Mouse (Mus musculus) fibroblast of lung, adult 2 months (primary cell): ENCODE data around the gene Nova2.

Source experiments
- DNase-seq: peaks from one replicate; pipeline ENCODE4 v3.0.0-alpha.2; 2011; ENCODE audit warnings: low read depth

Nova2 gene

DNA sequence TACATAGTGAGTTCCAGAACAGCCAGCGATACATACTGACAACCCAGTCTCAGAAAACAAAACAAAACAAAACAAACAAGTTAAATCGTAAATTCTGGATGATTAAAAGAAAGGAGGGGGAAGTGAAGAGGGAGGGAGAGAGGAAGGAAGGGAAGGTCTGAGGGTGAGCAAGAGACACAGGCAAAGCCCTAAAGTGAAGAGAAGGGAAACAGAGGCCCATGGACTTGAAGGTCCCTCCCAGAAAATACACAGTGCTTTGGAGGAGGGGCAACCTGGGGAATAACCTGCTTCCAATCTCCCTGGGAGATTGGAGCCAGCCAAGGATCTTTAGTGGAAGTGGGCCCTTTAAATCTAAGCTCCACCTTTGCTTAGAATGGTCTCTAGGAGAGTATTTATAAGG lies 61.4 kb downstream of the Nova2 start, which contains the start of gene Nanos2:
Gene Nanos2 (plus strand): TSS at position 301 of the 400 bp plus-strand sequence.
- no peak for DNase-seq

DNA sequence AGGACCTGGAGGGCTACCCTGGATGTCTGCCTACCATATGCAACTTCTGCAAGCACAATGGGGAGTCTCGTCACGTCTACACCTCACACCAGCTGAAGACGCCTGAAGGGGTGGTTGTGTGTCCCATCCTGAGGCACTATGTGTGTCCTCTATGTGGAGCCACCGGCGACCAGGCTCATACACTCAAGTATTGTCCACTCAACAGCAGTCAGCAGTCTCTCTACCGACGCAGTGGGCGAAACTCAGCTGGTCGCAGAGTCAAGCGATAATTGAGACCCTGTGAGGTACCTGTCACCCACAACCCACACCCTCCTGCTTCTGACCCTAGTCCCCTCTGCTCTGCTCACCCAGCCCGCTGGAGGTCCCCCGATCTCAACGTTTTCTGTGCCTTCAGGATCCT lies 62.1 kb downstream of the Nova2 start:
- no peak for DNase-seq

DNA sequence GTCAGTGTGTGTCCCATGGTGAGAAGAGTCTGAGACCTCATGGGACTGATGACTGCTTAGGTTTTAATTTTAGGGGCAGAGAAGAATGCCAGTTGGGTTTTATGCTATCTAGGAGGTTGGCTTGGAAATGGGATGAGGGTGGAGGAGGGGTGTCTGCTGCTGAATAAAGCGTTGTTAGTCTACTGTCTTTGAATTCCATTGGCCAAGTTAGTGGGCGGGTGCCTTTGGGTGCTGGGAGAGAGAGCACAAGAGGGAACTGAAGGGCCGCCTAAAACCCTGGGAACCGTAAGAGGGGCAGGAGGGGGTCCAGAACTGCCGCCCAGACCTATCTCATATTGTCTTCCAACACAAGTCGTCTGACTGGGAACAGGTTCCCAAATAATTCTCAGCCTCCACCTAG lies 63.1 kb downstream of the Nova2 start:
- DNase-seq = no peak

DNA sequence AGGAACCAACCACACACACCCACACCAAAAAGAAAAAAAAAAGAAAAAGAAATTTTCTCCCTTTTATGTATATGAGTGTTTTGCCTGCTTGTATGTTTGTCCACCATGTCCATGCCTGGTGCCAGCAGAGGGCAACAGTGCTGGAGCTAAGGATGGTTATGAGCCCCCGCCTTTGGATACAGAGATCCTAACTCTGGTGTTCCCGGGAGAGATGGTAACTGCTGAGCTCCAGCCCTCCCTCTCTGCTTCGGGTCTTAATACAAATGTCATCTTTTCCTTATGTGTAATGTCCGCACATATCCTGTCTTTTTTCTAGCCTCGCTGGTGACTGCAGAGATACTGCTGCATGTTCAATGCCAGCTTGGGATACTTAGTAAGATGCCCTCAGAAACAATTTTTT lies 64.3 kb downstream of the Nova2 start:
- DNase-seq = no peak

DNA sequence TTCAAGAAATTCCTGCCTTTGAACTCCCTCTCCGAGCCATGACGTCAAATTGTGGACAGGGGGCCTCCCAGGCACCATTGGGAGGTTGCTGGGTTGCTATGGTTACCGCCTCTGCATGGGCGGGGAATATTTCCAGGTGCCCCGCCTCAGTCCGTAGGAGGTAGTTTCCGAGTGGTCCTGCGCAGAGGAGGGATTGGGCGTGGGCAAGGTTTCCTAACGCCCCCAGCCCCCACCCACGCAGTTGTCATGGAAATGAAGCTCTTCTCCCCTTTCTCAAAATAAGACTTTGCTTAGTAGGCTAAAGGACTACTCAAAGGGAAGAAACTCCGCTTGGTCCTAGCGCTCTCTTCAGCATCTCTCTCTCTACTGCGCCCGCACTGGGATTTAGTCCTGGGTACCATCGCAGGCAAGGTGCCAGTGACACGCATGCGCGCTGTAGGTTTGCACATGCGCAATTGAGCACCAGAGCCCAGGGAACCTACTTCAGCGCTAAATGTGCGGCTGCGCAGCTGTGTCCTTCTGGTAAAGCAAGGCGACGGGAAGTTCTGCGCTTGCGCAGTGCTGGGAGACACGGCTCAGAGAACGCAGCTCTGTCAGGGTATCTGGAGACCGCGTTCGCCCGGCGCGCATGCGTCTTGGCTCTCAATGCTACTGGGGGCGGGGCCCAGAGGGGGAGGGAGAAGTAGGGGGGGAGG lies 65.1 kb downstream of the Nova2 start, which contains the start of gene Mypop:
Gene Mypop (plus strand): TSS at position 645 of the 695 bp plus-strand sequence.
- peak; percentile 100 for DNase-seq

DNA sequence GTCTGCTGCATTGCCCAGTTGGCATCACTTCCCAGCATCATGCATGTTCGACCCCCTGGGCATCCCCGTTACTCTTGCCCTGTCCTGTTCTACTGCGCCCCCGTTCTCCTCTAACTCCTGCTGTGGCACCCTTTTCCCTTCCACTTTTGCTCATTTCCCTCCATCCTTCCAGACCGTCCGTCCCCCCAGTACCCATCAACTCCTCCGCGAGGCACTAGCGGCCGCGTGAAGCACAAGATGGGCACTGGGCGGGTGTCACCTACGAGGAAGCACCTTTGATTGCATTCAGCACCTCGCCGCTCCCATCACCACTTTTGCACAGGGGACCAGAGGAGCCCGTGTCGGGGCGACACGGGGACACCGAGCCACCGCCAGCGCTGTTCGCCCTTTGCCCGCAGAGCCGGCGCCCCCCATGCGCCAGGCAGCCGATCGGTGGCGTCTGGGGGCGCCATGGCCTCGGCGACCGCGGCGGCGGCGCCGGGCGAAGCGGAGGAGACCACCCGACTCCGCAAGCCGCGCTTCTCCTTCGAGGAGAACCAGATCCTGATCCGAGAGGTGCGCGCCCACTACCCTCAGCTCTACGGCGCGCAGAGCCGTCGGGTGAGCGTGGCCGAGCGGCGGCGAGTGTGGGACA lies 66.1 kb downstream of the Nova2 start:
- DNase-seq = no peak

DNA sequence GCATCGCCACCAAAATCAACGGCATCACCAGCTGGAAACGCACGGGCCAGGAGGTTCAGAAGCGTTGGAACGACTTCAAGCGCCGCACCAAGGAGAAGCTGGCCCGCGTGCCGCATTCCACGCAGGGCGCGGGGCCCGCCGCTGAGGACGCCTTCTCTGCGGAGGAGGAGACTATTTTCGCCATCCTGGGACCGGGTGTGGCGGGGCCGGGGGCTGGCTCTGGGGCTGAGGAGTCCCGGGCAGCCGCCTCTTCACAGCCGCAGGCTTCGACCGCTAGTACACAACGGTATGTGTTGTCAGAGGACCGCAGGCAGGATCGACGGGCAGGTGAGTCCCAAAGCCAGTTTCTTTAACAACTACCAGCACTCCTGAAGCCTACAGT lies 66.6 kb downstream of the Nova2 start:
- no peak for DNase-seq

DNA sequence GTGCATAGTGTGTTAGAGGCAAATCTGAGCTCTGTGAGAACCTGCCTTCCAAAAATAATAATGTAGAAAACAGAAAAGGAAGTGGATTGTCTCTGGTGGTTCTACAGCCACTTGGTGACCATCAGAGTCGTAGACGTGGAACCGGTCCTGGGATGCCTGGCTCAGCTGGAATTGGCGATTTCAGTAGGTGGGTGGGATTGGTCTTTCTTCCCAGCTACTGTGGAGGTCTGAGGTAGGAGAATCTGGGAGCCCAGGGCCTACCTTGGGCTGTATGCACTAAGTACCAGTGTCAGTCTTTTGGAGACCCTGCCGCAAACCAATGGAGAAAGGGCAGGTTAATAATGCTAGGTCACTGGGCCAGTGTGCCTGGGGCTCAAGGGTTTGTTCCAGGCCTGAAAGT lies 67.3 kb downstream of the Nova2 start:
- no peak for DNase-seq

DNA sequence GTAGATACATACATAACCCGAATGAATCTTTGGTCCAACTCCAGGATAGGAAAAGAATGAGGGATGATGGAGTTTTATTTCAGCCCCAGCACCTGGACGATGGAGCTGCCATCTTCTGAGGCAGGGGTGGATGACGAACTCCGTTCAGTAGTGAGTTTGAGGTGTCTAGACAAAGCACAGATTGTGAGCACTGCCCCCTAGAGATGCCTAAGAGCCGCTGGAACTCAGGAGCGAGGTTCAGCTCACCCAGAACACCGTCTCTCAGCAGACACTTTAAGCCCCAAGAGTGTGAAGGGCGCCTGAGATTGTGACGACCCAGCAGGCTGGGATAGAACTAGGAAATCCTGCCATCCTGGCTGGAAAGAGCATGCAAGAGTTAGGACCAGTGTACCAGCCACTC lies 73.1 kb downstream of the Nova2 start:
- DNase-seq = no peak

DNA sequence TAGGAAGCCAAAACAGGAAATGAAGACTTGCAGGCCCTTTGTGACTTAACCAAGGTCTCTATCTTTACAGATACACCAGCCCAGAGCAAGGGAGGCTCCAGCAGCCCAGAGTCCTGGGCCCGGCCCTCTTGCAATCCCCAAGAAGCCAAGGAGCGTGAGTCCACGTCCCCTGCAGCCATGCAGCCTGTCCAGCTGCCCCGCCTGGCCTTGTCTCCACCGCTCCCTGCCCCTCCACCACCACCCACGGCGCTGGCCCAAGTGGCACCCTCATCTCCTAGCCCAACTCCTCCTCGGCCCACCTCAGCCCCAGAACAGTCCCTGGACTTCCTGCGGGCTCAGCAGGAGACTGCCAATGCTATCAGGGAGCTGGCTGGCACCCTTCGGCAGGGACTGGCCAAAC lies 74.7 kb downstream of the Nova2 start:
- no peak for DNase-seq

DNA sequence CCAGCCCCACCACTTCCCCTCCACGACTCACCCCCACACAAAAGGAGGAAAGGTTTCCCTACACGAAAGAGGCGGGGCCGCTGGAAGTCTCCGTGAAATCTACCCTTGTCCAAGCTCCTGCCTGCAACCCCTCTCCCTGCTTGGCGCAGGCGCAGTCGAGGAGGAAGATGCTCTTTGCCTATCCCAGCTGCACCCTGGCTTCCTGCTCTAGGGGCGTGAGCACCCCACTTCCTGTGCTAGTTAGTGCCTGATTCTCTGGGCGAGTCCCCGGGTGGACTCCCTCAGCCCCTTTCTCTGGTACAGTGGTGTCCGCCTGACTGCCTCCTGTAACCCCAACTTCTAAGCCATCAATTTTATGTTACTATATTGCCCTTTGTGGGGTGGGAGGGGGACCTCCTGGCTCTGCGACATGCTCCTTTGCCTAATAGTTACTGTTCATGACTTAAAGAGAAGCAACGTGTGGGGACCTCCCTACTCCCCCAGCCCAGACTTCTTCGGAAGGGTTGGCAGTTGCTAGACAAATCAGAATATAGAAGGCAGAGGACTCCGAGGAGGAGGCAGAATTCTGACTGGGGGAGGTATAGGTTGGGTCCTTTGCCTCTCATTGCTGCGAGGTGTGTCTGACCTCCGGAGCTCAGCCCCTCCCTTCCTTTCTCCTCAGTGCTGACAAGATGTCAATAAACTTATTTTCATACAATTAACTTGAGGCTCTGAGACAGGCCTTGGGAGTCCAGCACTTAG lies 75.5 kb downstream of the Nova2 start:
- DNase-seq = no peak

DNA sequence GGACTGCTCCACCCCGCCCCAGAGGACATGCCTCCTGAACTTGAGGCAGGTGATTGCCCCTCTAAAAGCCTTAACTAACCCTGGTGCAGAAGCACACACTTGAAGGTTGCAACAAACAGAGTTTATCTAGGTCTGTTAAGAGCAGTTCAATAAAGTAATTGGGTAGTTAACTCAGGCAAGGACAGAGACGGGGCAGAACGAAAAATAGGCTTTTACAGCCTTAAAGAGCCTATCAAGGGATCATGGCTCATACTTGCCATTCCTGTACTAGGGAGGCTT lies 76.1 kb downstream of the Nova2 start:
- no peak for DNase-seq

DNA sequence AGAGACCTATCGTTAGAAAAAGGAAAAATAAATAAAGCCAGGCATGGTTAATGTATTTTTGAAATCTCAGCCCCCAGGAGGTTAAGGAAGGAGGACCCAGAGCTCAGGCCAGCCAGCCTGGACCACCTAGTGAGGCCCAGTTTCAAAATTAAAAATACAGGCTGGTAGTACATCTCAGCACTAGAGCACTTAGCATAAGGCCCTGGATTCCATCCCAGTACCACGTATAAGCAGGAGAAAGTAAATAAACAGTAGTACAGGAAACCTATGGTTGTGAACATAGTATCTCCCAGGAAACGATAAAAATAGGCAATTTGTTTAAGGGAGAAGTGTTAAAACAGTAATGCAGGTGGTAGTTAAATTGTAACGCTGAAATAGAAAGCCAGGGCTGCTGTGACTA lies 76.4 kb downstream of the Nova2 start:
- DNase-seq = no peak

DNA sequence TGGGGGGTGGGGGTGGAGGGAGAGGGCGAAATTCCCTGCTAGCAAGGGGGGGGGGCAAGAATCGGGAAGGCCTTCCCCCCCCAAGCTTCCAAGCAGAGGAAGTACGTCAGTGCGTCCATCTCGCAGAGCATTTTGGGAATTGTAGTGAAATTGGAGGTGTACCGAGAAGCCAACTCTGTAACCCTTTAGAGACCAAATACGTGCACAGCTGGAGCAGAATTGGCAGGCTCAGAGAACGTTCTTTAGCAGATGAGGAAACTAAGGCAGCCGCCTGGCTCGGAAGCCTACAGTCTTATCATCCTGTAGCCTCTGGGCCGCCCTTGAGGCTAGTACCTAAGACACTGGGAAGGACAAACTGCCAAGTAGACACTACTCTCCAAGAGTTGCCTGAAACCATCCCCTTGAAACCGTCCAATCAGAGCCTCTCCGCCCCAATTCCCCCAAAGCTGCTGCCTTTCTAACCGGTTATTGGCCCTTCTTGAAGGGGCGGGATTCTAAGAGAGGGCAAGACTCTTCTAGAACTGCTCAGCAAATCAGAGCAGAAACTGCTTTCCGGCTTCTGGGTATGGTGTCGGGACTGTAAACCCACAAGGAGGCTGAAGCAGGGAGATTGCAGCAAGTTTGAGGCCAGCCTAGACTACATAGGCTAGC lies 77.3 kb downstream of the Nova2 start:
- peak; percentile 72 for DNase-seq

DNA sequence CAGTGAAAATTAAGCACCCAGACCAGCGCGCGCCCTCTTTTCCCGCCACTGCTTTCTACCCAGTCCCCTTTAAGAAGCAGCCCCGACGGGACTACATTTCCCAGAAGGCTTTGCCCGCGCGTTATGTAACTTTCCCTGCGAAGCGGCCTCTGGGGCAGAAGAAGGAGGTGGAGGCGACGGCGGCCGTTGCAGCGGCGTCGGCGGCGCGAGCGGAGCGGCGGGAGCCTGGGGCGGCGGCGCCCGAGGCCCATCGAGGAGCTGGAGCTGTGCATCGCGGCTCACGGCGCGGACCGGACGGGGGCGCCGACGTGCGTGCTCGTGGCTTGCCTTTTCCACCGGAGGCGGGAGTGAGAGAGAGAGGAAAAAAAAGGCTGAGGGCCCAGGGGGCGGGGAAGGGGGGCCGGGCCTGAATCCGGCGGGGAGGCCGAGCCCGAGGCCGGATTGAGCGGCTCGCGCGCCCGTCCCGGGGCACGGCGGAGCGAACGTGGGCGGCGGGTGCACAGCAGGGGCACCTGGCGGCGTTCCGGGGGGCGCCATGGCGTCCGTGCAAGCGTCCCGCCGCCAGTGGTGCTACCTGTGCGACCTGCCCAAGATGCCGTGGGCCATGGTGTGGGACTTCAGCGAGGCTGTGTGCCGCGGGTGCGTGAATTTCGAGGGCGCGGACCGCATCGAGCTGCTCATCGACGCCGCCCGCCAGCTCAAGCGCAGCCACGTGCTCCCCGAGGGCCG lies 78.4 kb downstream of the Nova2 start, which contains the start of gene Irf2bp1:
Gene Irf2bp1 (plus strand): TSS at position 143 of the 729 bp plus-strand sequence.
- DNase-seq = peak; percentile 85

DNA sequence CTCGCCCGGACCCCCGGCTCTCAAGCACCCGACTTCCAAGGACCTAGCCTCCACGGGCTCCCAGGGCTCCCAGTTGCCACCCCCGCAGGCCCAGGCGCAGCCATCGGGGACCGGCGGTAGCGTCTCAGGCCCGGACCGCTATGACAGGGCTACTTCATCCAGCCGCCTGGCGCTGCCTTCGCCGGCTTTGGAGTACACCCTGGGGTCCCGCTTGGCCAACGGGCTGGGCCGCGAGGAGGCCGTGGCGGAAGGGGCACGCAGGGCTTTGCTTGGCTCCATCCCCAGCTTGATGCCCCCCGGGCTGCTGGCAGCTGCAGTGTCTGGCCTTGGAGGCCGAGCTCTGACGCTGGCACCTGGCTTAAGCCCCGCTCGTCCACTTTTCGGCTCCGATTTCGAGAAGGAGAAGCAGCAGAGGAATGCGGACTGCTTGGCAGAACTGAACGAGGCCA lies 79.0 kb downstream of the Nova2 start:
- DNase-seq = no peak

DNA sequence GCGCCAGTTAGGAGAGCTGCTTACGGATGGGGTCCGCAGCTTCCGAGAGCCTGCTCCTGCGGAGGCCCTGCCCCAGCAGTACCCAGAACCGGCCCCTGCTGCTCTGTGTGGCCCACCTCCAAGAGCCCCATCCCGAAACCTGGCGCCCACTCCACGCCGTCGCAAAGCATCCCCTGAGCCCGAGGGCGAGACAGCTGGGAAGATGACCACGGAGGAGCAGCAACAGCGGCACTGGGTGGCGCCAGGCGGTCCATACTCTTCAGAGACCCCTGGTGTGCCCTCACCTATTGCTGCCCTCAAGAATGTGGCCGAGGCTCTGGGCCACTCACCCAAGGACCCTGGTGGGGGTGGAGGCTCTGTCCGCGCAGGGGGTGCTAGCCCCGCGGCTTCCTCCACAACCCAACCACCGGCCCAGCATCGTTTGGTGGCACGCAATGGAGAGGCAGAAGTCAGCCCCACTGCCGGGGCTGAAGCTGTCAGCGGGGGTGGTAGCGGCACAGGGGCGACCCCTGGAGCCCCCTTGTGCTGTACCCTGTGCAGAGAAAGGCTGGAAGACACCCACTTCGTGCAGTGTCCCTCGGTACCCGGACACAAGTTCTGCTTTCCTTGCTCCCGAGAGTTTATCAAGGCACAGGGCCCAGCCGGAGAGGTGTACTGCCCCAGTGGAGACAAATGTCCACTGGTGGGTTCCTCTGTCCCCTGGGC lies 79.9 kb downstream of the Nova2 start:
- no peak for DNase-seq

DNA sequence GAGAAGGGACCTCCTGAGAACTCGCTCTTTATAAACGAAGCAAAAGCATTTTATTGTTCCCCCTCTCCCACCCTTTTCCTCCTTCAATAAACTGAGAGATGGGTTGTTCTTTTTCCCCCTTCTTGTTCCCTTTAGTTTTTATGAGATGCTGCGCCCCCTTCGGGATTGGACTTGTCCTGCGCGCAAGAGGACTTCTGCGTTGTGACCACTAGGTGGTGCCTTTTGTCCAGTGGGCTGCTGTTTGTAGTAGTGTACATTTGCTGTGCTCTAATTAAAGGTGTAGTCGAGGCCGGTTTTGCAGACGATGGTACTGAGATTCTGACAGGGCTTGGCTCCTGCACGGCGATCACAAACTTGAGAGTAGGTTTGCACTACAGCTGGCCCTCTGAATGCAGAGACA lies 80.8 kb downstream of the Nova2 start:
- peak; percentile 76 for DNase-seq

DNA sequence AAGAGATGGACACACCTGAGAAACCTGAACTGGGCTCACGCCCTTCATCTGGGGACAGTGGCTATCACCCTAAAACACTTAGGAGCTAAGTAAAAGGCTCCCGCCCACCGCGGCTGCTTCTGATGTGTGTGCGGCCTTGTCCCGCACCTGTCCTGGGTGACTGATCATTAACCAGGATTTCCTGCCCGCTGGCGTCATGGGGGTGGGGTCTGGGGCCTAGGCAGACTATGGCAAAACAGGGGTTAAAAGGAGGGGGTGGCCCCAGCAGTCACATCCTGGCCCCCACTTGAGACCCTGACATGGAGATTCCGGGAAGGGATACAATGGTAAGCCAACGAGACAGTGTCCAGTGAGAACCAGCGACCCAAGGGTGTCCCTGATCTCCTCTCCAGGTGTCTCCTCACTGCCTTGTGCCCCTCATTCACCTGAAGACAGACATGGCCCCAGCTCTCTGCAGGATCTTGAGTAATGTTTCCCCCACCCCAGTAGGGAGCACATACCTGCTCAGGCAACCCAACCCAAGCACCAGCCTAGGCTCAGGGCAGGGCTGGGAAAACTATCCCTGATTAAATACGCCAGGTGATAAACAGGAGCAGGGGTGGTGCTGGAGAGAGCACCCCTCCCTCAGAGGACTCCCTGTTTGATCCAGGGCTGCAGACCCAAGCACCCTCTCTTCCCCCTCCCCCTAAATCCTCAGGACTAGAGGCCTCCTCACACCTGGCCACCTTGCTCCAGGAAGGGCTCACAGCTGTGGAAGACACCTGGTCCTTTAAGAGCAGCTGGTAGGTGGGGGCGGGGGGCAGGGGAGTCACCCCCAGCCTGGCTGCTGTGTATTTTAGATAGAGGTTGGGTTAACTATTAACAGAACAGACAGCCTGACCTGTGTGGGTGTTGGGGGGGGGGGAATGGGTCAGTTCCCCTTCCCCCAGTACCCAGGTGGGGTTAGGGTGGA lies 81.6 kb downstream of the Nova2 start:
- DNase-seq = no peak

DNA sequence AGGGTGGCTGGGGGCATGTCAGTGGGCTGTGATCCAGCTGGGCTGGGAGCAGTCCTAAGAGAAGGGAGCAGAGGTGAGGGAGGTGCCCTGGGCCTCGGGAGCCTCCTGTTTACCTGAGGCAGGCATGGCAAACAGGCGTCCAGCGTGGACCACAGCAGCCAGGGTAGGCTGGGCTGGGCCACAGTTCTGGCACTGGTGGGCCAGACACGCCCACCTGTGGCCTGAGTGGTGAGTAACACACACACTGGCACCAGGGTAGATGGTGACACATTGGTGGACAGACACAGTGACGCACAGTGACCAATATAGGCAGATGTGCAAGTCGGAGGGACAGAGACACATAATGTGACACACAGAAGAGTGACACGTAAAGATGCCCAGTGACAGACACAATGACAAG lies 84.9 kb downstream of the Nova2 start:
- no peak for DNase-seq
